Mouse (Mus musculus) liver, adult 2 months (tissue): Measurements from ENCODE around the gene Atp13a5. TPM values are rescaled to one million over a fixed set of nuclear protein-coding genes. Genes with fewer than 3 reads are reported as not detected.

Experiments
- DNase-seq: peaks from one replicate; pipeline ENCODE4 v3.0.0-alpha.2; 2011; ENCODE audit warnings: low read depth, low spot score; ENCODE audit errors: extremely low read depth
- H3K27ac ChIP-seq: fragments of 200-500 bp; replicated peaks from 2 replicates; pipeline ENCODE4 v1.5.1; 2012; ENCODE audit warnings: low read depth, mild to moderate bottlenecking, control low read depth, inconsistent platforms, low read length; ENCODE audit not compliant: insufficient read depth
- H3K27me3 ChIP-seq: fragments of 200-500 bp; 2 replicates; pipeline ENCODE4 v1.6.1; 2012; ENCODE audit warnings: mild to moderate bottlenecking, moderate library complexity, low read length, inconsistent platforms; ENCODE audit not compliant: control insufficient read depth, insufficient read depth
- H3K36me3 ChIP-seq: fragments of 200-500 bp; 2 replicates; pipeline ENCODE4 v1.6.1; 2012; ENCODE audit warnings: low read length, inconsistent platforms; ENCODE audit not compliant: control insufficient read depth, insufficient read depth
- H3K4me1 ChIP-seq: fragments of 200-500 bp; 2 replicates; pipeline ENCODE4 v1.6.1; 2011; ENCODE audit warnings: low read length; ENCODE audit not compliant: control insufficient read depth, insufficient read depth
- H3K4me3 ChIP-seq: fragments of 200-500 bp; 2 replicates; pipeline ENCODE4 v1.5.1; 2011; ENCODE audit warnings: low read depth, mild to moderate bottlenecking, control low read depth, low read length, moderate library complexity; ENCODE audit not compliant: insufficient read depth
- H3K79me2 ChIP-seq: fragments of 200-500 bp; 2 replicates; pipeline ENCODE4 v1.6.1; 2012; ENCODE audit warnings: inconsistent platforms, mild to moderate bottlenecking, low read length, moderate library complexity; ENCODE audit not compliant: control insufficient read depth, insufficient read depth
- H3K9ac ChIP-seq: fragments of 200-500 bp; 2 replicates; pipeline ENCODE4 v1.6.1; 2012; ENCODE audit warnings: low read depth, mild to moderate bottlenecking, control low read depth, inconsistent platforms, low read length
- CTCF ChIP-seq: fragments of 200-500 bp; IDR thresholded peaks from 2 replicates; pipeline ENCODE4 v1.5.1; 2011; ENCODE audit warnings: low read depth, low read length, control low read depth
- POLR2A ChIP-seq: fragments of 200-500 bp; IDR thresholded peaks from 2 replicates; pipeline ENCODE4 v1.6.1; 2011; ENCODE audit warnings: low read length, control low read depth; ENCODE audit not compliant: insufficient read depth; ENCODE audit errors: extremely low read depth
- WGBS: fragments of 180-500 bp; shearing (Covaris S2); methylation state at CpG from one replicate; pipeline ENCODE4 v1.1.7; 2018; 5-methylcytosine and 5-hydroxymethylcytosine counted together
- polyA plus RNA-seq: library from polyadenylated mRNA; depleted of rRNA; stranded (reverse); fragments of >200 nt; gene quantifications from 2 replicates; pipeline ENCODE4 v1.2.3, GENCODE M21; 2012
- total RNA-seq: library from RNA; depleted of rRNA; stranded (reverse); fragments of >200 nt; gene quantifications from 2 replicates; pipeline ENCODE4 v1.2.3, GENCODE M21; 2014

Atp13a5 gene
- total and polyA plus RNA-seq, 2 experiments: not detected

DNA sequence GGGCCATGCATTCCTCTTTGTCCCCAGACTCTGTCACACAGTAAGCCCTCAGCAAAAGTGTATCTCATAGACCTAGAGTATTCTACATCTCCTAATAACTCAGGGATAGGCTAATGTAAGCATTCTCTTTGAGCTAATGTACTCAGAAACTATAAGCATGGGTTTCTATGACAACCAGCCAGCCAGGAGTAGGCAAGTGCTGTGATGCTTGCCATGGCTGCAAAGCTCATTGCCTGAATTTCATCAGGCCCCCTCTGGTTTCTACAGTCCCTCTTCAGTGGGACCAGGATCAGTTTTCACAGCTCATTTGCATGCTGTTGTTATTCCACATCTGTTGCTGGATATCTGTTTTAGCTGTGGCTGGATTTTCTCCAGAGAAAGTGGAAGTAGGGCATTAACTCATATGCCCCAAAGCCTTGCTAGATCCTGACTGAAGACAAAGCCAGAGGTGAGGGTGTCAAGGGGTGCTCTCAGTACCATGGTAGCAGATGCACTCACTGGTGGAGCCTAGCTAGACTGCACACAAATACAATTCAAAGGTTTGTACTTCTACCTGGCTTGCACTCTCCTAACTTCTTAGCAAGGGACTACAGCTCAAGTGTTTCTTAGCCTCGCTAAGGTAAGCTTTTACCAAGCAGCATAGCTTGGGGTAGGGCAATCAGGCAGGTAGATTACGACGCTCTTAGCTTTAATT is 47.0 kb downstream of the Atp13a5 start:
- no peak for TF ChIP-seq CTCF
- no peak for TF ChIP-seq POLR2A
- H3K36me3 ChIP-seq: no peaks in the 10 kb centered on the region
- 83% methylated on average over 3 of the region's 3 CpGs for WGBS
- H3K4me1 ChIP-seq: no peaks in the 10 kb centered on the region
- no peak overlapping the region for H3K4me3 ChIP-seq
- no peak overlapping the region for H3K27ac ChIP-seq
- no peaks in the 10 kb centered on the region for H3K79me2 ChIP-seq
- H3K9ac ChIP-seq: no peak overlapping the region
- DNase-seq: no peak
- H3K27me3 ChIP-seq: no peaks in the 10 kb centered on the region

- Histone ChIP-seq H3K27ac (no peak overlapping the region), H3K9ac (no peak overlapping the region), H3K4me3 (no peak overlapping the region), H3K4me1 (no peaks in the 10 kb centered on the region), H3K79me2 (no peaks in the 10 kb centered on the region), H3K27me3 (no peaks in the 10 kb centered on the region), H3K36me3 (no peaks in the 10 kb centered on the region)
- WGBS: 66% methylated on average over 5 of the region's 5 CpGs
- TF ChIP-seq POLR2A (no peak), CTCF (no peak)
- no peak for DNase-seq
Measured at GRCm38 (mm10) chr16:29330948-29331347, 47.6 kb downstream of the Atp13a5 start.

DNA sequence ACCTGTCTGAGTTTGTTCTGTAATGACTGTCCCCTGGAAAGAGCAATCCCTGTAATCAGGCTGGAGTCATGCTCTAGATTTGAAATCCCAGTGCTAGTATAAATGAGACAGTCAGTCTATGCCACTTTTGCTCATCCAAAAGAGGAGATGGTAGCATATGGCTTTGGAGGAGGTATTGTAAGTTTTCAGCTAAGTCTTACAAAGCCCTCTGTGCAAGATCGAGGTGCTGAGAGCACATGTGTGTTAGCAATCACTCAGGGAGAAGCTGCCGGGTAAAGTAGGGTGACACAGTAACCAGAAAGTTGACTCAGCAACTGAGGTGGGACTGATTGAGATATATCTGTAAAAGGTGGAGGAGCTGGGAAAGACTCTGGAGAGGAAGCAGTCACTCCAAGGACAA is 49.3 kb downstream of the Atp13a5 start:
- H3K27me3 ChIP-seq: no peaks in the 10 kb centered on the region
- 71% methylated on average over 2 of the region's 2 CpGs for WGBS
- no peak overlapping the region for H3K4me3 ChIP-seq
- no peak for DNase-seq
- no peaks in the 10 kb centered on the region for H3K4me1 ChIP-seq
- TF ChIP-seq CTCF: no peak
- no peak for TF ChIP-seq POLR2A
- H3K9ac ChIP-seq: no peak overlapping the region
- no peak overlapping the region for H3K27ac ChIP-seq
- H3K79me2 ChIP-seq: no peaks in the 10 kb centered on the region
- H3K36me3 ChIP-seq: no peaks in the 10 kb centered on the region

GRCm38 (mm10) chr16:29327910-29328309 is 50.6 kb downstream of the Atp13a5 start:
- H3K27ac ChIP-seq: no peak overlapping the region
- H3K4me1 ChIP-seq: no peaks in the 10 kb centered on the region
- no peak overlapping the region for H3K9ac ChIP-seq
- no peaks in the 10 kb centered on the region for H3K79me2 ChIP-seq
- no peaks in the 10 kb centered on the region for H3K27me3 ChIP-seq
- DNase-seq: no peak
- TF ChIP-seq POLR2A (no peak), CTCF (no peak)
- no peak overlapping the region for H3K4me3 ChIP-seq
- WGBS: 81% methylated on average over 3 of the region's 3 CpGs
- no peaks in the 10 kb centered on the region for H3K36me3 ChIP-seq

DNA sequence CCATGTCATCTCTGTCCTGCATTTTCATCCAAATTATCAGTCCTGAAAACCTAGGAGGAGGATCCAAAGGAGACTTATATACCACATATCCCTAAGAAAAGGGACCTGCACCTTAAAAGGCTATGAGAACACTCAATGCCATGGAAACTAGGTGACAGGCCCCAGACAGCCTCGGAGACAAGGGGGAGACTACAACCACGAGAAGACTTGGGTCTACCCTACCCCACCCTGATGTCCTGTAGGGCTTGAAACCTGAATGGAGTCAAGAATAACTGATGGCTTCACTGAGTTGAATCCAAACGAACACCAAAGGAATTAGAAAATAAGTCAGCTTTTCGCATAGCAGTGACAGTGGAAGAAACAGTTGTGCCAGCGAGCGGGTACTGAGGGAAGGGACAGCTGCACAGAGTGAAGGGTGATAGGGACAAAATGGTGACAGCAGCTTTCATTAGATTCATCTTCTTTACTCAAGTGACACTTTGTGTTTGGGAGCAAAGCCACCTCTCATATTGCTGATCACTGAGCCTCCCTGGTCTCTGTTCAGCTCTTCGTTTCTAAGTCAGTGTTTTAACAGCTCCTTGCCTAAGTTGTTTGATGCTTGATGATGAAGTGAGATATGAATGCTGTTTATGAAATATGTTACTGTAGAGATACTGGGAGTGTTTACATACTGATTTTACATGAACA is 53.2 kb downstream of the Atp13a5 start:
- Histone ChIP-seq H3K27me3 (no peaks in the 10 kb centered on the region), H3K27ac (no peak overlapping the region), H3K4me3 (no peak overlapping the region), H3K79me2 (no peaks in the 10 kb centered on the region), H3K4me1 (no peaks in the 10 kb centered on the region), H3K9ac (no peak overlapping the region), H3K36me3 (no peaks in the 10 kb centered on the region)
- TF ChIP-seq CTCF (no peak), POLR2A (no peak)
- 86% methylated on average over 7 of the region's 7 CpGs for WGBS
- DNase-seq: no peak

DNA sequence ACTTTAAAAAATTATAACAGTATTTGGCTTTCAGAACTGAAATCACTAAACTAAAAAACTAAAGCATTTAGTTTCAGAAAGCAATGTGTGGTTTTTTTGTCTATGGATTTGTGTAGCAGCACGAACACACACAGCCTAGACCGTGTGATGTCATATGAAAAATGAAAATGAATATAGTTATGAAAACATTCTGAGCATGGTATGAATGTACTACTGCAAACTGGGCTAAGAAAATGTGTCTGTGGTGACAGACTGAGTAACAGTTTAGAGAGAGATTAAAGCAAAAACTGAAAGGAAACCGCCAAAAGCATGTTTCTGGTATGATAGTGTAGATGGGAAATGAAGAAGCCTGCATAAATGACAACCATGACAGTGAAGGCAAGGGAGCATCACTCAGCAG is 57.8 kb downstream of the Atp13a5 start:
- Histone ChIP-seq H3K27ac (no peak overlapping the region), H3K4me3 (no peak overlapping the region), H3K27me3 (no peaks in the 10 kb centered on the region), H3K9ac (no peak overlapping the region), H3K79me2 (no peaks in the 10 kb centered on the region), H3K4me1 (0 out of 2 replicates have a peak, but pooled peaks cover 2% of the 10 kb centered on the region), H3K36me3 (no peaks in the 10 kb centered on the region)
- TF ChIP-seq POLR2A: no peak
- TF ChIP-seq CTCF: no peak
- 88% methylated on average over 3 of the region's 3 CpGs for WGBS
- no peak for DNase-seq
